Mouse (Mus musculus) kidney, adult 18-20 months (tissue): ENCODE data around the gene C1d.
"Not testable (repeated sequence)": the region's sequence is repeated elsewhere in the genome, so short reads cannot be mapped to it uniquely, and the experiment has no call there.

Experiments
- DNase-seq: peaks from one replicate; pipeline ENCODE4 v3.0.0; 2021

Gene C1d

DNA sequence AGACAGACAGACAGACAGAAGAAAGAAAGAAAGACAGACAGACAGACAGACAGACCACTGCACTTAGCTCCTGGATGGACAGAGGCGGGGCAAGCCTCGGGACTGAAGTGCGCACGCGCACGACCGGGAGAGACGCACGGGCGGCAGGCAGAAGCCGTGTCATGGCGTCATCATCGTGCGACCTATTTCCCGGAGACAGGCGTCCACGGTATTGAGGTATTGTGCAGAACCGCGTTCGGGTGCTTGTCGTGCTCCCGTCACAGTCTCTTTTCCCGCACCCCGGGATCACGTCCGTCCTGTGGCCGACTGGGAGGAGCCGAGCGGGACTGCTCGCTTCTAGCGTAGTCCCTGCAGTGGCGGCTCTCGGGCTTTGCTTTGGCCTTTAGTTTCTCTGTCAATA is at the start of gene C1d:
C1d (plus strand) TSS at position 137 of the 400 bp plus-strand sequence.
- peak; percentile 94 for DNase-seq

DNA sequence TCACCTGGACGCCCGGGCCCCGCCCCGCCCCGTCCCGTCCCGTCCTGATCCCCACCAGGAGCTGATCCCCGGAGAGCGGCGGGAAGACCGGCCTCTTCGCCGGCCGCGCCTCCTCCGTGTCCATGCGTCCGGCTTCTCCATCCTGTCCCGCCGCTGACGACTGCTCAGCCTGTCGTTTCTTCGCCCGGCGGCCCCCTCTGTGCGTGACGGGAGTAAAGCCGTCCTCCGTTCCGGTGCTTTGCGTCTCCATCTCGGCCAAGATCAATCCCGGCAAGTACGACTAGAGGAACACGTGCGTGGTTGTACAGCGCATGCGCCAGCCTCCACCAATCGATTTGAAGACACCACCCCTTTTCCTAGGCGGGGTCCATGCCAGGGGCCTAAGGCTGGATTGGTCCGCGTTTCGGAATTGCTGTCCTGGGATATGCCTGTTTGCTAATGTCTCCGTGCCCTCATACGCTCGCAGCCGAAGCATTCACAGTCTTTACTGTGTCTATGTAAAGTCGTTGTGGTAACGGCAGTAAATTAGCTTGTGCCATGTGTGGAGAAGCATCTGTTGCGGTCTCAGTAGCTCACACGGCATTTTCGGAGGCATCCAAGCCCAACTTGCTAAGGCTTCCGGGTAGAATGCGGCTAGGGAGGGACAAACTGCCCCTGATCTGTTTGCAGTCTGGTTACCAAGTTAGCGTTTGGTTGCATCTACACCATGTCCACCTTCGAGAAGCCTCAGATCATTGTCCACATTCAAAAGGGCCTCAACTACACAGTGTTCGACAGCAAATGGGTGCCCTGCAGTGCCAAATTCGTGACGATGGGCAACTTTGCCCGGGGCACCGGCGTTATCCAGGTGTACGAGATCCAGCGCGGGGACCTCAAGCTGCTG is 45.9 kb upstream of the C1d start, which contains the start of gene Pno1:
Pno1 (minus strand) TSS at position 311 of the 883 bp plus-strand sequence.
- peak; percentile 97 for DNase-seq

- DNase-seq = no peak
These were observed 45.3 kb upstream of the C1d start for GRCm38 (mm10) chr11:17212141-17212495.

DNA sequence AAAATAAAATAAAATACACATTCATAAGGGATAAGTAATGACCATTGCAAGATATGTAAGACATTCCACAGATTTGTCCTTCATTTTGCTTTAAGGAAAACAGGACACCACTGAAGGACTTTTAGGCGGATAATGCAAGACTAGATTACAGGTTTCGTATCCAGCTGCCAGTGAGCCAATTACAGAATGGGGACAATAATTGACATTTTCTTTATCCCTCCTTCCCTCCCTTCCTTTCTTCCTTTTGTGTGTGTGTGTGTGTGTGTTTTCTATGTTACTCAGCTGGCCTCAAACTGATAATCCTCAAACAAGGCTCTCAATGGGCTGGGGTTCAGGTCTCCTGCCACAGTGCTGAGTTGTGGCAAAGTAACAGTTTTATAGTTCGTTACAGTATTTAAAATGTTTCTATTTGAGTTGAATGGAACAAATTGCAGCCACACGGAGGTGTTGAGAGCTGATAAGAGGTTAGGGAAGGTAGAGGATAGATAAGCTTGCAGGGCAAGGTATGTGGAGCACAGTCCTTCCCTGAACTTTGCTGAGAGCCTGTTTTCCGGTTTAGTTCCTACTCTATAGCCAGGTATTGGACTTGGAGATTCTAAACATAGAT is 44.4 kb upstream of the C1d start:
- no peak for DNase-seq

DNA sequence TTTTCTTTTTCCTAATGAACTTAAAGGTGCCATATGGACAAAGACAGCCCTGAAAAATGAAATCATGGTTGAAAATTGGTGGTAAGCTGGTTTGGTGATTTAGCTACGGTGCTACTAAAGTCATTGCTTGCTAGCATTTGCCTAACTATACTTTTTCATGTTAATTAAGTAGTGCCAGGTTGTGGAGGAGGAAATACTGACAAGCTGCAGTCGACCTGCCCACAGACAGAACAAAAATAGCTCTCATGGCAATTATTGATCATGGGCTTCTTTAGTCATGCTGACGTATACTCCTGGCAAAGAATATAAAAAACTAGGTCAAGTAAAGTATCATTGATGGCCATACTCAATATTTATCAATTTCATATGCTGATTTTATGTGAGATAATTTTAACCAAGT is 41.9 kb upstream of the C1d start:
- DNase-seq = no peak

GRCm38 (mm10) chr11:17221126-17221525 is 36.3 kb upstream of the C1d start:
- DNase-seq = no peak

- DNase-seq = no peak
These were observed 24.6 kb upstream of the C1d start for GRCm38 (mm10) chr11:17232792-17233191.

DNA sequence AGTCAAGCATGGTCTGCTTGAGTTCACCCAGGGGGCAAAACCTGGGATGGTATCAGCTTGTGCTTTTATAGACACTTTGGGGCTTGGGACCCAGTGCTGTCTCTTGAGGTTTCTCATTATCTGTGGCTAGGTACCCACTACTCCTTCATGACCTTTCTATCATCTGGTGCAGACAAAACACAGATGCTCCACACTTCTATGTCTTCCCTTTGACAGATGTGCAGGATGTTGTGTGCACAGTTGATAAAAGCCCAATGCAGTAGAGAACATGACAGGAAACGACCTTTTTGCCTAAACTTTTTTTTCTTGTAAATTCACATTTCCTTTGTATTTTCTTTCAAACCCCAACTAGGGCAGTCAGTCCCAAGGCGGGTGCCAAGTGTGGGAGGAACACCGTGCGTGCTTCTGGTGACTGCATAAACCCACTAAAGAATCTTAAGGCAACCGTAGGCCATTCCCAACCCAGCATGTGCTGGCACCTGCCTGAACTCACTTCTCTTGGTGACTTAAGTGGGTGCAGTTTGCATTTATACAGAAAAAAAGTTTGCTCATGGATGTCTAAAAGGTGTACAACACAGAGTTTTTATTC is 20.8 kb upstream of the C1d start:
- DNase-seq = no peak

GRCm38 (mm10) chr11:17238598-17238997 is 18.8 kb upstream of the C1d start:
- DNase-seq = not testable (repeated sequence)

GRCm38 (mm10) chr11:17248715-17249114 is 8.7 kb upstream of the C1d start:
- no peak for DNase-seq

DNA sequence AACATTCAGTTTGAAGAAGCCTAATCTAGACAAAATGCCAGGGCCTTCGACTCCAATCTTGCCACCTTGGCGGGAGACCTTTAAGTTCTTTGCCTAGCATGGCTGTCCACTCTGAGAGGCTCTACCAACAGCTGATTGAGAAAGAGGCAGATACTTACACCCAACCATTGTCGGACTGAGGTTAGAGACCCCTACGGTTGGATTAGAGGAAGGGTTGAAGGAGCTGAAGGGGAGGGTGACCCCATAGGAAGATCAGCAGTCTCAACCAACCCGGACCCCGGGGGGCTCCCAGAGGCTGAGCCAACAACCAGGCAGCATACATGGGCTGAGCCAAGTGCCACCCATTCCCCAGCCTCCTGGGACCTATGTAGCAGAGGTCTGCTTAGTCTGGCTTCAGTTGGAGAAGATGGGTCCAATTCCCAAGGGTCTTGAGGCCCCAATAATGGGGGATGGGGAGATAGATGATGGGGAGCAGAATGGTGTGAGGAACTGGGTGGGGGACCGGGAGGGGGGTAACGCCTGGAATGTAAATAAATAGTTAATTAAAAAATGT is 490 bp upstream of the C1d start:
- DNase-seq = peak; percentile 5

DNA sequence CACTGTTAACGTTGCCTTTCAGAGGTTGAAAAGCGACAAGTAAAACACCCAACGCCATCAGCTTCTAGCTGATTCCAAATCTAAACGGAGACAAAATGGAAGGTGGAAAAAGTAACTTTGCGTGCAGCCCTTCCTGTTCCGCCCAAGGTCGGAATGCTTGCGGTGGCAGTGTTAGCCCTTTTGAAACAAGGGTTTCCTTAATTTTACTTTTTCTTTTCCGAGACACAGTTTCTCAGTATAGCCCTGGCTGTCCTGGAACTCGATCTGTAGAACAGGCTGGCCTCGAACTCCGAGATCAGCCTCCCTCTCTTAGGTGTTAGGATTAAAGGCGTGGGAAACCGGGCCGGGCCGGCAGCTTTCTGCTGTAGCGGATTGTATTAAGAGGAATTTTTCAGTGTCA is 482 bp downstream of the C1d start:
- DNase-seq = peak; percentile 62

GRCm38 (mm10) chr11:17267176-17267575 is 9.8 kb downstream of the C1d start:
- DNase-seq = no peak

- DNase-seq = no peak
These were observed 11.4 kb downstream of the C1d start for GRCm38 (mm10) chr11:17268801-17269200.

GRCm38 (mm10) chr11:17279959-17280358 is 22.6 kb downstream of the C1d start:
- peak; percentile 10 for DNase-seq

DNA sequence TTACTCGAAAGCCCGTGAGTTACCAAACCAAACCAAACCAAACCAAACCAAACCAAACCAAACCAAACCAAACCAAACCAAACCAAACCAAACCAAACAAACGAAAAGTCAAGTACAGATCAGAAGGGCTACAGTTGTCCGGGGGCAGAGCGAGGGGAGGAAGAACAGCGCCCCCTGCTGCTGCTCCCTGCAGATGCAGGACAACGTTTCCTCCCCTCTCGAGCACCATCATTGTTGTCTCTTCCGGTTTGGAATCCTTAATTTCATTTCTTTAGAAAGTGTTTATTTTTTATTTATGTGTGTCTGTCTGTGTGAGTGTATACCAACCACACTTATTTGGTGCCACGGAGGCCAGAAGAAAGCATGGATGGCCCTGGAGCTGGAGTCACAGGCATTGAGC is 26.7 kb downstream of the C1d start:
- DNase-seq = no peak

GRCm38 (mm10) chr11:17288884-17289283 is 31.5 kb downstream of the C1d start:
- no peak for DNase-seq

- DNase-seq = no peak
These were observed 48.9 kb downstream of the C1d start for GRCm38 (mm10) chr11:17306007-17306891.

DNA sequence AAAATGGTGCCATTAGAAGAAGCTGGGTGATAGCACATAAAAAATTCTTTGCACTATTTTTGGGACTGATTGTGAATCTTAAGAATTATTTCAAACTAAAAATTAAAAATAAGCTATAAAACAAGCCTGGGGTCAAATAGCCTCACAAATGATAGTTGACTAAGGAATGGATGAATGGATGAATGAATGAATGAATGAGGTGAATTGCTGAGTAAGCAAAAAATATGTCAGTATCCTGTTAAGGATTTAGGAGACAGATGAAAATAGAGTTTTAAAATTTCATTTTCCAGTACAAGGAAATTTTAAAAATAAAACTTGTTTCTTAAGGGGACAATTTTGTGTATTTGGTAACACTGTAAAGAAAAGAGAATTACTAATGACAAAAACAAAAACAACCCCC is 50.1 kb downstream of the C1d start:
- no peak for DNase-seq
